In the genomic region with DNA sequence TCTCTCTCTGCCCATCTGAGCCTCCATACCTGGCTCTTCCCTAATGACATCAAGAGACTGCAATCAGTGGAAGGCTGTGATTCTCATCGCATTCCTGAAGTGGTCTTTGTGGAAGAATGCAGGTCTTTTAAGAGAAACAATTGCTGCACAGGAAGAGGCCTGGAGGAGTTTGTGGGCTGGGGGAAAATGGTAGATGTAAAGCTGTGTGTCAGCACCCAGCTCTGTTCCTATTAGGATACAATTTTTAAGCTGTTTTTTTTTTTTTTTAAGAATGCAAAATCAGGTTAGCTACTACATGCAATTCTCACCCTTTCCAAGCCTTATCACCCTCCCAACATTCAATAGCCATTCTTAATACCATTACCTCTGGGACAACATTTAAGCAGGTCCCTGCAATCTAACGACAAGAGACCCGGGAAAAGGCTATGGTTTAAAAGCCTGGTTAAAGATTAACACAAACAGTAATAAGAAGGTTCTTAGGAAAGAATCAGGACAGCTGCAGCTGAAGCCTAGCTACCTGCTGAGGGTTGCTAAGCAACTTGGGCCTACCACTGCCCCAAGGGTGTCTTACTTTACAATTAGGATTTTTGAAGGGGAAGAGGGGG, we compare ENCODE assay signal across 9 mouse cellular contexts. TPM values are rescaled to one million over a fixed set of nuclear protein-coding genes. Genes with fewer than 3 reads are reported as not detected.
DNase-seq lines count a peak whose midpoint lies in the region; ATAC-seq and TF ChIP-seq lines count a peak whose summit lies in the region.
"Had no signal": no experiment of that assay in that cellular context is flagged by ENCODE, and none has a peak within 500 bp of the region (broad histone marks: within the 10 kb centered on the region; RNA-seq: fewer than 3 reads in every experiment).

No protein-coding gene starts in this region.

- H3K4me2 ChIP-seq in lung, embryonic 15.5 days: no peak overlapping the region
- H3K4me2 ChIP-seq in lung, postnatal 0 days (replicated peaks; ENCODE audit: low read depth, low read length): no peak overlapping the region

- no peak overlapping the region for H3K9ac ChIP-seq in lung, embryonic 15.5 days
- H3K9ac ChIP-seq in lung, postnatal 0 days (replicated peaks; ENCODE audit: low read depth): no peak overlapping the region

- no peak for DNase-seq in lung, postnatal 0 days (ENCODE audit: low spot score)
- DNase-seq in forelimb bud, embryonic 11.5 days (ENCODE audit: low read depth, low spot score): peak; percentile 70
- DNase-seq in kidney, postnatal 25 days: peak; percentile 21 to 55
- peak; percentile 44 for DNase-seq in retina, embryonic 14.5 days (ENCODE audit: low spot score)
- no peak for DNase-seq in right cerebral cortex, postnatal 4 days
- no peak for DNase-seq in liver

- H3K4me3 ChIP-seq in lung, embryonic 15.5 days: no peak overlapping the region
- H3K4me3 ChIP-seq in lung, postnatal 0 days (ENCODE audit: low read depth, low read length): no peak overlapping the region

- no peak for ATAC-seq in lung, embryonic 15.5 days (ENCODE audit: borderline replicate concordance, extremely low read depth, low FRiP score, low TSS enrichment)
- ATAC-seq in lung, postnatal 0 days: no peak
- ATAC-seq in monocyte, adult 5-6 weeks (replicated peaks; ENCODE audit: insufficient number of reproducible peaks, low FRiP score, low TSS enrichment, poor library complexity, severe bottlenecking): no peak

- WGBS in lung, embryonic 15.5 days: 23% methylated on average over 3 of the region's 3 CpGs
- 18% methylated on average over 3 of the region's 3 CpGs for WGBS in lung, postnatal 0 days

- H3K4me1 ChIP-seq in lung, embryonic 15.5 days: peaks cover 8% of the 10 kb centered on the region; the same call in 1 of the 2 replicates
- H3K4me1 ChIP-seq in lung, postnatal 0 days (ENCODE audit: insufficient read depth, low read depth, low read length): no peaks in the 10 kb centered on the region

- no peak for TF ChIP-seq CTCF in lung, postnatal 0 days (IDR thresholded peaks at IDR 0.05)

- H3K27ac ChIP-seq in lung, embryonic 15.5 days: peak overlapping the region; percentile 17; the same call in 1 of the 2 replicates
- no peak overlapping the region for H3K27ac ChIP-seq in lung, postnatal 0 days (ENCODE audit: low read length)

- no peaks in the 10 kb centered on the region for H3K27me3 ChIP-seq in lung, embryonic 15.5 days
- no peaks in the 10 kb centered on the region for H3K27me3 ChIP-seq in lung, postnatal 0 days (replicated peaks; ENCODE audit: insufficient read depth, low read length)
- H3K27me3 ChIP-seq: CH12.LX had no signal

- H3K36me3 ChIP-seq in lung, embryonic 15.5 days: no peaks in the 10 kb centered on the region
- H3K36me3 ChIP-seq in lung, postnatal 0 days (ENCODE audit: insufficient read depth, low read length): no peaks in the 10 kb centered on the region

- H3K9me3 ChIP-seq in lung, embryonic 15.5 days: no peaks in the 10 kb centered on the region
- H3K9me3 ChIP-seq in lung, postnatal 0 days (ENCODE audit: low read length): no peaks in the 10 kb centered on the region

- no peak for TF ChIP-seq EP300 in lung, postnatal 0 days (IDR thresholded peaks at IDR 0.05)

RNA-seq across cellular contexts. Expression of a gene that starts 37.5 kb away (rescaled TPM):
- 6.5 TPM in 2 replicates for polyA plus RNA-seq in lung, embryonic 15.5 days (2015; fragmentation: Nextera tagmentation; extraction: Ambion mirVana)
- 3.4 and 4.0 TPM in 2 replicates for polyA plus RNA-seq in lung, postnatal 0 days (2015; fragmentation: Nextera tagmentation; extraction: Ambion mirVana)
- total RNA-seq in monocyte, adult 5-6 weeks (2017): 4.5 to 11.9 TPM (median 10.6 TPM) in 3 replicates

Comparison
In these comparisons a context has a peak if more than half of its experiments do, and no peak if none do; other contexts are left out.
1. DNase-seq: peak in forelimb bud, embryonic 11.5 days (single experiment), kidney, postnatal 25 days (2 of 2) and retina, embryonic 14.5 days (single experiment); none in lung, postnatal 0 days (single experiment), right cerebral cortex, postnatal 4 days (single experiment) and liver (single experiment).